Mouse (Mus musculus) CH12.LX (cell line): ENCODE data around the gene Rnf144a. TPM values are rescaled to one million over a fixed set of nuclear protein-coding genes. Genes with fewer than 3 reads are reported as not detected.

ENCODE experiments used
- DNase-seq: peaks from one replicate; pipeline ENCODE4 v3.0.0-alpha.2; 2013; ENCODE audit errors: extremely low read depth
- H3K27ac ChIP-seq: 2 replicates; pipeline ENCODE4 v1.5.1; 2012; ENCODE audit warnings: low read depth, mild to moderate bottlenecking, control low read depth, moderate library complexity; ENCODE audit not compliant: insufficient read depth
- H3K27me3 ChIP-seq: replicated peaks from 2 replicates; pipeline ENCODE3; 2012; ENCODE audit warnings: inconsistent platforms
- H3K36me3 ChIP-seq, 2 experiments: replicated peaks in 1 of 2; 2 replicates each; pipeline versions ENCODE3 to v1.6.1; 2012; ENCODE audit warnings: inconsistent platforms in 1 of 2, low read length in 1 of 2, mild to moderate bottlenecking in 1 of 2, mixed read lengths in 1 of 2, moderate library complexity in 1 of 2; ENCODE audit not compliant: control insufficient read depth in 1 of 2, insufficient read depth in 1 of 2
- H3K4me1 ChIP-seq, 2 experiments: 2 replicates each; pipeline ENCODE4 v1.6.1; 2012; ENCODE audit warnings: inconsistent platforms in 1 of 2, moderate library complexity in 1 of 2; ENCODE audit not compliant: insufficient read depth in 2 of 2, control insufficient read depth in 1 of 2
- H3K4me2 ChIP-seq: 2 replicates; pipeline ENCODE4 v1.6.1; 2012; ENCODE audit warnings: low read depth, mild to moderate bottlenecking, control low read depth; ENCODE audit not compliant: poor library complexity, insufficient read depth, severe bottlenecking
- H3K4me3 ChIP-seq, 3 experiments: fragments of 150-350 bp in 1 of 3; sonication (generic) in 1 of 3; replicated peaks in 1 of 3; 2 replicates each; pipeline versions ENCODE3 to v1.5.1; 2011 to 2012; ENCODE audit warnings: low read depth in 2 of 3, low read length in 2 of 3, mild to moderate bottlenecking in 2 of 3, moderate library complexity in 2 of 3, control low read depth in 1 of 3, improper control_type of control experiment in 1 of 3, inconsistent platforms in 1 of 3, mixed read lengths in 1 of 3; ENCODE audit not compliant: poor library complexity in 1 of 3
- H3K79me2 ChIP-seq: replicated peaks from 2 replicates; pipeline ENCODE4 v1.6.1; 2012; ENCODE audit warnings: mild to moderate bottlenecking, moderate library complexity; ENCODE audit not compliant: control insufficient read depth, poor library complexity, insufficient read depth, severe bottlenecking; ENCODE audit errors: extremely low read depth
- H3K9ac ChIP-seq: 2 replicates; pipeline ENCODE4 v1.6.1; 2012; ENCODE audit warnings: low read depth, mild to moderate bottlenecking, control low read depth, moderate library complexity; ENCODE audit not compliant: insufficient read depth
- H3K9me3 ChIP-seq: replicated peaks from 2 replicates; pipeline ENCODE3; 2012; ENCODE audit warnings: low read length, inconsistent platforms, mixed read lengths
- CHD1 ChIP-seq: IDR thresholded peaks from 2 replicates; pipeline ENCODE4 v1.6.1; 2012; ENCODE audit warnings: low read depth, low read length, improper control_type of control experiment, inconsistent platforms
- CHD2 ChIP-seq: IDR thresholded peaks from 2 replicates; pipeline ENCODE4 v1.6.1; 2011; ENCODE audit warnings: low read length, improper control_type of control experiment
- CTCF ChIP-seq, 2 experiments: IDR thresholded peaks in 1 of 2; conservative IDR thresholded peaks in 1 of 2; 2 replicates each; pipeline ENCODE4 v1.5.1; 2011 to 2012; ENCODE audit warnings: low read depth in 2 of 2, low read length in 2 of 2, improper control_type of control experiment in 1 of 2, inconsistent platforms in 1 of 2, mild to moderate bottlenecking in 1 of 2, moderate library complexity in 1 of 2
- EP300 ChIP-seq: IDR thresholded peaks from 2 replicates; pipeline ENCODE4 v1.6.1; 2011; ENCODE audit warnings: low read length, improper control_type of control experiment
- GABPA ChIP-seq: IDR thresholded peaks from 2 replicates; pipeline ENCODE4 v1.6.1; 2012; ENCODE audit warnings: low read depth, low read length, improper control_type of control experiment, inconsistent platforms; ENCODE audit not compliant: insufficient replicate concordance
- HCFC1 ChIP-seq: IDR thresholded peaks from 2 replicates; pipeline ENCODE4 v1.6.1; 2012; ENCODE audit warnings: low read depth, mild to moderate bottlenecking, inconsistent platforms, low read length, improper control_type of control experiment
- IRF4 ChIP-seq: IDR thresholded peaks from 2 replicates; pipeline ENCODE4 v1.6.1; 2014; ENCODE audit warnings: low read depth, mild to moderate bottlenecking, inconsistent platforms, low read length, improper control_type of control experiment
- JUN ChIP-seq: IDR thresholded peaks from 2 replicates; pipeline ENCODE4 v1.6.1; 2011; ENCODE audit warnings: low read depth, mild to moderate bottlenecking, low read length, improper control_type of control experiment, moderate library complexity; ENCODE audit not compliant: insufficient read depth
- JUND ChIP-seq: conservative IDR thresholded peaks from 2 replicates; pipeline ENCODE4 v1.6.1; 2011; ENCODE audit warnings: low read depth, low read length, improper control_type of control experiment
- KAT2A ChIP-seq: IDR thresholded peaks from 2 replicates; pipeline ENCODE4 v1.6.1; 2012; ENCODE audit warnings: low read length, improper control_type of control experiment, inconsistent platforms; ENCODE audit not compliant: insufficient replicate concordance
- MAZ ChIP-seq: IDR thresholded peaks from 2 replicates; pipeline ENCODE4 v1.6.1; 2012; ENCODE audit warnings: low read depth, mild to moderate bottlenecking, inconsistent platforms, low read length, improper control_type of control experiment, moderate library complexity
- NELFE ChIP-seq: IDR thresholded peaks from 2 replicates; pipeline ENCODE4 v1.6.1; 2011; ENCODE audit warnings: low read depth, low read length, improper control_type of control experiment
- NRF1 ChIP-seq: IDR thresholded peaks from 2 replicates; pipeline ENCODE4 v1.6.1; 2014; ENCODE audit warnings: low read depth, mild to moderate bottlenecking, inconsistent platforms, low read length, improper control_type of control experiment, moderate library complexity
- PAX5 ChIP-seq: IDR thresholded peaks from 2 replicates; pipeline ENCODE4 v1.6.1; 2012; ENCODE audit warnings: low read length, inconsistent platforms, mixed read lengths
- POLR2A ChIP-seq: IDR thresholded peaks from 2 replicates; pipeline ENCODE4 v1.6.1; 2011; ENCODE audit warnings: low read depth, mild to moderate bottlenecking, improper control_type of control experiment, low read length
- POLR2AphosphoS2 ChIP-seq: IDR thresholded peaks from 2 replicates; pipeline ENCODE4 v1.6.1; 2011; ENCODE audit warnings: low read depth, low read length, improper control_type of control experiment
- RAD21 ChIP-seq: IDR thresholded peaks from 2 replicates; pipeline ENCODE4 v1.6.1; 2011; ENCODE audit warnings: low read depth, mild to moderate bottlenecking, low read length, improper control_type of control experiment, moderate library complexity
- SIN3A ChIP-seq: IDR thresholded peaks from 2 replicates; pipeline ENCODE4 v1.6.1; 2012; ENCODE audit warnings: low read length, improper control_type of control experiment, inconsistent platforms
- SMC3 ChIP-seq: IDR thresholded peaks from 2 replicates; pipeline ENCODE4 v1.6.1; 2011; ENCODE audit warnings: low read depth, low read length, improper control_type of control experiment
- TBP ChIP-seq: conservative IDR thresholded peaks from 2 replicates; pipeline ENCODE4 v1.6.1; 2011; ENCODE audit warnings: low read depth, low read length, improper control_type of control experiment
- UBTF ChIP-seq: IDR thresholded peaks from 2 replicates; pipeline ENCODE4 v1.6.1; 2012; ENCODE audit warnings: low read depth, mild to moderate bottlenecking, inconsistent platforms, low read length, improper control_type of control experiment, moderate library complexity
- USF1 ChIP-seq: IDR thresholded peaks from 2 replicates; pipeline ENCODE4 v1.6.1; 2014; ENCODE audit warnings: low read depth, mild to moderate bottlenecking, inconsistent platforms, low read length, improper control_type of control experiment
- ZMIZ1 ChIP-seq: IDR thresholded peaks from 2 replicates; pipeline ENCODE4 v1.6.1; 2012; ENCODE audit warnings: low read depth, mild to moderate bottlenecking, inconsistent platforms, low read length, improper control_type of control experiment
- dilution Hi-C: fragments of 300-500 bp; cut with MboI; formaldehyde crosslinking; loops from 2 replicates; pipeline ENCODE4 v1.14.3; 2020; ENCODE audit warnings: low sequenced_read_pairs; ENCODE audit not compliant: extremely low pct_unique_long_range_greater_than_20kb, extremely low pct_ligation_motif_present
- in situ Hi-C: fragments of 300-500 bp; cut with MboI; formaldehyde crosslinking; loops from 3 replicates; pipeline ENCODE4 v1.14.3; 2019; ENCODE audit warnings: low sequenced_read_pairs, low pct_ligation_motif_present, low pct_unique_long_range_greater_than_20kb, mixed read lengths
- polyA plus RNA-seq: library from polyadenylated mRNA; unstranded; fragments of >175 nt; gene quantifications from 2 replicates; pipeline ENCODE4 v1.2.1, GENCODE M21; 2012; ENCODE audit warnings: low read depth; ENCODE audit not compliant: insufficient read length
- total RNA-seq, 2 experiments: library from RNA; depleted of rRNA; stranded (reverse); fragments of 300-350 nt in 1 of 2; fragments of >200 nt in 1 of 2; gene quantifications; 2 replicates each; pipeline ENCODE4 v1.2.3; 2012 to 2014

The Rnf144a gene
- total and polyA plus RNA-seq, 3 experiments = 0.04 to 0.57 (median 0.52) TPM

DNA sequence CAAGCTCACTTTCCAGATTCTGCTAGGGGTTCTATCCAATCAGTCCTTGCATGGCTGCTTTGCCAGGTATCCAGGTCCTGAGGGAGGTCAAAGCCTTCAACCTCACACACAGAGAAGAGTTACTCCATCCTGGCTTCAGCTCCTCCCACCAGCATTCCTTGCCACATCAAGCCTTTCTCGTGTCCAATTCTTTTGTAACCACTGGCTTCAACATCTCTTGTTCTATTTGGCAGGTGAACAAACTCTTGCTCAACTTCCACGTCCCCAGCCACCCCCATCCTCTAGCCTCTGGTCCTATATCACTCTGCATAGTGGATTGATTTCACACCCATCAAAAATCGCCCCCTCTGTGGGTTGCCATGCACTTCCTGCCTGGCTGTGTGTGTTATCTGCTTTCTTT lies 98.8 kb downstream of the Rnf144a start:
- no peak for DNase-seq
- H3K9ac ChIP-seq = no peak overlapping the region
- no peak overlapping the region for H3K4me2 ChIP-seq
- in situ Hi-C loops (no loop called here), dilution Hi-C loops (no loop called here)
- TF ChIP-seq RAD21 (no peak), TBP (no peak), PAX5 (no peak), JUN (no peak), POLR2A (no peak), HCFC1 (no peak), ZMIZ1 (no peak), KAT2A (no peak), CHD1 (no peak)
- no peaks in the 10 kb centered on the region for H3K79me2 ChIP-seq
- H3K27ac ChIP-seq = no peak overlapping the region
- no peak overlapping the region for H3K4me3 ChIP-seq
- H3K9me3 ChIP-seq = no peaks in the 10 kb centered on the region
- H3K4me1 ChIP-seq = peaks cover 0 to 10% of the 10 kb centered on the region in 2 experiments; a peak in 2 of 4 replicates
- no peaks in the 10 kb centered on the region for H3K27me3 ChIP-seq
- no peaks in the 10 kb centered on the region for H3K36me3 ChIP-seq

GRCm38 (mm10) chr12:26314959-26315358 lies 100.1 kb downstream of the Rnf144a start:
- TF ChIP-seq RAD21 (peak; percentile 32), CTCF (conservative IDR thresholded peaks at IDR 0.05 in 1 of 2, IDR thresholded peaks at IDR 0.05 in 1 of 2; ENCODE audit: low read depth in 2 of 2, low read length in 2 of 2) (peak; percentile 58 to 77), NRF1 (no peak)
- in situ Hi-C loops = no loop called here
- Histone ChIP-seq H3K4me2 (no peak overlapping the region), H3K27me3 (peaks cover 3% of the 10 kb centered on the region), H3K36me3 (no peaks in the 10 kb centered on the region), H3K9me3 (no peaks in the 10 kb centered on the region), H3K79me2 (no peaks in the 10 kb centered on the region), H3K4me1 (peaks cover 0 to 23% of the 10 kb centered on the region in 2 experiments; a peak in 3 of 4 replicates), H3K9ac (no peak overlapping the region), H3K27ac (no peak overlapping the region), H3K4me3 (no peak overlapping the region)
- dilution Hi-C loops = no loop called here
- peak; percentile 58 for DNase-seq

DNA sequence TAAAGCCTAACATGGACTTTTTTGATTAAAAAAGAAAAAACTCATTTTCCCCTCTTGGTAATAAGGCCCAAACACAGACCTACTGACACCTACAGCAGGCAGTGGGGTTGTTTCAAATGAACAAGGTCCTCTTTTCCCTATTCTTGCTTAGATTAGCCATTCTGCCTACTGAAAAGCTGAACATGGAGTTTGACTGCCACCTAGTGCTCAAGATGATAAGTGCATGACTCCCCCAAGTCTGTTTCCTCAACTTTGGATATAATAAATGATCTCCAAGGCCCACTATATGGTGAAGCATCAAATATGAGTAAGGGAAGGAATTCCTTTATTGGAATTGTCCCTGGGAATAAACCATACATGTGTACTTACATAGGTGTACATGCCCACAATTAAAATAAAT lies 103.5 kb downstream of the Rnf144a start:
- in situ Hi-C loops (no loop called here), dilution Hi-C loops (no loop called here)
- Histone ChIP-seq H3K36me3 (no peaks in the 10 kb centered on the region), H3K9ac (no peak overlapping the region), H3K79me2 (no peaks in the 10 kb centered on the region), H3K27ac (no peak overlapping the region), H3K4me1 (peaks cover 0 to 40% of the 10 kb centered on the region in 2 experiments; a peak in 3 of 4 replicates), H3K27me3 (peaks cover 3% of the 10 kb centered on the region), H3K9me3 (no peaks in the 10 kb centered on the region), H3K4me3 (no peak overlapping the region), H3K4me2 (no peak overlapping the region)
- DNase-seq = peak; percentile 63
- no peak for TF ChIP-seq GABPA
- TF ChIP-seq SIN3A = no peak
- no peak for TF ChIP-seq KAT2A
- TF ChIP-seq MAZ = no peak
- no peak for TF ChIP-seq IRF4
- TF ChIP-seq NELFE = no peak
- TF ChIP-seq SMC3 = peak; percentile 49; the same call in 1 of the 2 replicates
- peak; percentile 81 for TF ChIP-seq RAD21
- no peak for TF ChIP-seq USF1
- no peak for TF ChIP-seq CHD2
- TF ChIP-seq JUND = no peak
- no peak for TF ChIP-seq EP300
- no peak for TF ChIP-seq PAX5
- TF ChIP-seq CTCF (conservative IDR thresholded peaks at IDR 0.05 in 1 of 2, IDR thresholded peaks at IDR 0.05 in 1 of 2; ENCODE audit: low read depth in 2 of 2, low read length in 2 of 2) = peak; percentile 79
- no peak for TF ChIP-seq UBTF
- no peak for TF ChIP-seq POLR2AphosphoS2
